Mouse (Mus musculus): ENCODE data around the gene Mrnip.

DNA sequence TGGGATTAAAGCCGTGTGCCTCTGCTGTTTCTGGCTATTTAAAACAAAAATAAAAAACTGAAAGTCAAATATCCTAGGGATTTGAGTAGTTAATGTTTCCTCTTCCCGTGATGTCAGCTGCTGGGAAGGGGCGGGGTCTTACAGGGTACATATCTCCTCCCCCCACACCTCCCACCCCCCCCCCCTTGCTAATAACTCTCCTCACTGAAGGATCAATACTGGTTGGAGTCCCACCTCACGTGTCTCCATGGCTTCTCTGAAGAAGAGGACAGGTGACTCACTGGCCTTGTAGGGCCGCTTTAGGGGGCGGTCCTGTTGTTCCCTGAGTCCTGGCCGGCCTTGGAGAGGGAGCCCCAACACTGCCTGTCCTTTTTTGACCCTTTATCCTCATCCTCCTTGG lies 14.4 kb downstream of the Mrnip start:
- TF ChIP-seq USF1 (IDR thresholded peaks at IDR 0.05; ENCODE audit: low read depth): no peak
- TF ChIP-seq POLR2A (IDR thresholded peaks at IDR 0.05; ENCODE audit: insufficient read length, low read depth): no peak
- TF ChIP-seq MYOG (IDR thresholded peaks at IDR 0.05; ENCODE audit: control insufficient read depth in 1 of 3, insufficient read depth in 1 of 3, insufficient read length in 2 of 3, low read depth in 2 of 3): no peak
- no peak for TF ChIP-seq REST (IDR thresholded peaks at IDR 0.05; ENCODE audit: insufficient read depth, insufficient read length)
- no peak for TF ChIP-seq MYOD1 (IDR thresholded peaks at IDR 0.05; ENCODE audit: control insufficient read depth in 1 of 3, insufficient read length in 2 of 3, low read depth in 2 of 3)
